ENCODE assay signal across 8 mouse cellular contexts in genomic region chr8:54723976-54724667, GRCm38 (mm10).
A peak's percentile ranks its signal among the peaks of the same experiment; 100 is the strongest.
DNase-seq lines count a peak whose midpoint lies in the region; ATAC-seq and TF ChIP-seq lines count a peak whose summit lies in the region.

No protein-coding gene starts in this region.

- H3K9me3 ChIP-seq in embryonic facial prominence, embryonic 13.5 days: no peaks in the 10 kb centered on the region

- ATAC-seq in embryonic facial prominence, embryonic 13.5 days (ENCODE audit: insufficient number of reproducible peaks, insufficient read depth, low FRiP score, low TSS enrichment, low read depth): peak; percentile 100

- peak; percentile 24 to 43 for DNase-seq in adrenal gland, postnatal 4 days (ENCODE audit: low spot score in 2 of 2)
- peak; percentile 70 to 79 for DNase-seq in heart, adult 2 months
- peak; percentile 95 for DNase-seq in kidney, adult 11 months
- peak; percentile 93 to 95 for DNase-seq in left cerebral cortex, postnatal 36 days (ENCODE audit: low spot score in 2 of 2)
- peak; percentile 95 for DNase-seq in mesoderm, embryonic 11.5 days (ENCODE audit: low read depth, low spot score)
- peak; percentile 83 for DNase-seq in right cerebral cortex, postnatal 4 days
- no peak for DNase-seq in adipocyte (ENCODE audit: low spot score)

- H3K4me3 ChIP-seq in embryonic facial prominence, embryonic 13.5 days: peak overlapping the region; percentile 50
- peak overlapping the region; percentile 22 for H3K4me3 ChIP-seq in heart, adult 2 months

- no peaks in the 10 kb centered on the region for H3K79me2 ChIP-seq in heart, adult 2 months (replicated peaks; ENCODE audit: control insufficient read depth, insufficient read depth, low read length)

- no peaks in the 10 kb centered on the region for H3K27me3 ChIP-seq in embryonic facial prominence, embryonic 13.5 days
- no peaks in the 10 kb centered on the region for H3K27me3 ChIP-seq in heart, adult 2 months (ENCODE audit: control insufficient read depth, insufficient read depth, low read length)

- peak overlapping the region; percentile 67 for H3K4me2 ChIP-seq in embryonic facial prominence, embryonic 13.5 days

- no peaks in the 10 kb centered on the region for H3K36me3 ChIP-seq in embryonic facial prominence, embryonic 13.5 days
- no peaks in the 10 kb centered on the region for H3K36me3 ChIP-seq in heart, adult 2 months (ENCODE audit: control insufficient read depth, insufficient read depth, low read length)

- H3K9ac ChIP-seq in embryonic facial prominence, embryonic 13.5 days: peak overlapping the region; percentile 57; the same call in 1 of the 2 replicates
- no peak overlapping the region for H3K9ac ChIP-seq in heart, adult 2 months (ENCODE audit: low read depth, low read length)

- H3K27ac ChIP-seq in embryonic facial prominence, embryonic 13.5 days: no peak overlapping the region
- H3K27ac ChIP-seq in heart, adult 2 months: no peak overlapping the region

- intact Hi-C loops in heart, adult 2 months (cut with DNase I): no loop called here
- intact Hi-C loops in left cerebral cortex, postnatal 36 days (cut with DNase I): loop anchor here (5.0 kb wide), 1 partner anchor 217 kb away; no protein-coding TSS in a partner anchor

- 2% methylated on average over 23 of the region's 23 CpGs for WGBS in embryonic facial prominence, embryonic 13.5 days
- WGBS in heart, adult 2 months: 4% methylated on average over 23 of the region's 23 CpGs

- TF ChIP-seq CTCF in heart, adult 2 months (IDR thresholded peaks at IDR 0.05): no peak

- no peak for TF ChIP-seq POLR2A in heart, adult 2 months (IDR thresholded peaks at IDR 0.05; ENCODE audit: insufficient read depth, low read depth, low read length)

- TF ChIP-seq EP300 in heart, adult 2 months (IDR thresholded peaks at IDR 0.05; ENCODE audit: insufficient read depth, low read depth, low read length): no peak

- no peaks in the 10 kb centered on the region for H3K4me1 ChIP-seq in embryonic facial prominence, embryonic 13.5 days
- H3K4me1 ChIP-seq in heart, adult 2 months (ENCODE audit: control insufficient read depth, insufficient read depth, low read length): no peaks in the 10 kb centered on the region
